Mouse (Mus musculus): Measurements from ENCODE around the gene Dpyd. TPM values are rescaled to one million over a fixed set of nuclear protein-coding genes. Genes with fewer than 3 reads are reported as not detected.

Gene Dpyd
- polyA plus RNA-seq, 1 experiment = not detected

GRCm38 (mm10) chr3:119382395-119382794 lies 820.5 kb downstream of the Dpyd start:
- TF ChIP-seq FLI1 (IDR thresholded peaks at IDR 0.05; ENCODE audit: low read length) (no peak), GATA1 (IDR thresholded peaks at IDR 0.05; ENCODE audit: borderline replicate concordance, low read length) (no peak)
- H3K36me3 ChIP-seq (replicated peaks; ENCODE audit: low read length) = no peaks in the 10 kb centered on the region
- H3K27me3 ChIP-seq (replicated peaks) = no peaks in the 10 kb centered on the region
- H3K4me1 ChIP-seq = no peaks in the 10 kb centered on the region
- no peak overlapping the region for H3K4me3 ChIP-seq (replicated peaks)
- peaks cover 18% of the 10 kb centered on the region for H3K9me3 ChIP-seq

DNA sequence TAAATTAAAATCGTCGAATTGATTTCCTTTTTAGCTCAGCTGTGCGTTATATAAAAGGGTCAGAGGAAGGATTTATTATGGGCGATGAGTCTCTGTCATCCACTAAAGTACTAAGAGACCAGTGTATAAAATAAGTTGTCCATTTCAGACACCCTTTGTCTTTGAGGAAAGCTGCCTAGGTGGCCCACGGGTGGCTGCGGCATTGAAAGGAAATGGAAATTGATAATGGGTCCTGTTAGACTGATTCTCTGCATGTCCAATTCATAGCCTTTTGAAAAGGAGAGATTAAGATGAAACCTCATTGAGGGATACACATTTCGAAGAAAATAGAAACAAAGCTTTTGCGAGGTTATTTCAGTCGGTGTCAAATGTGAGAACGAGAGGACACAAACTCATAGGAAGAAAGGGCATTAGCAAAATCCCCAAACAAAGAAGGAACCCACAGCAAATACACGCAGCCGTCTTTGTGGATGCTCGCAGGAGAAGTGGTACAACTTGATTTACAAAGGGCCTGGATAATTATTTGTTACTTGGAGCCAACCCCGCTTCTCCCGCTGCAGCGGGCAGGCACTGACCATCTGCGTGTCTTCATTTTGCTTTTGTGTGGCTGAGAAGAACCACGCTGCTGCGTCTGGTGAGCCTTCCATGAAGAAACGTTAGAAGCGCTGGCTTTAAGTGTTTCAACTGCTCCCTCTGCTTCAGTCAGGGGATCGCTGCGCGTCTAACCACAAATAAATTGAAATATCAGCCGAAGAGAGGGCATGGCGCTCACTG lies 825.6 kb downstream of the Dpyd start:
- TF ChIP-seq GATA1 (IDR thresholded peaks at IDR 0.05; ENCODE audit: borderline replicate concordance, low read length) (no peak), FLI1 (IDR thresholded peaks at IDR 0.05; ENCODE audit: low read length) (no peak)
- H3K9me3 ChIP-seq = peaks cover 29% of the 10 kb centered on the region
- no peaks in the 10 kb centered on the region for H3K4me1 ChIP-seq
- no peaks in the 10 kb centered on the region for H3K36me3 ChIP-seq (replicated peaks; ENCODE audit: low read length)
- H3K4me3 ChIP-seq (replicated peaks) = no peak overlapping the region
- H3K27me3 ChIP-seq (replicated peaks) = no peaks in the 10 kb centered on the region

- Histone ChIP-seq H3K4me3 (replicated peaks) (no peak overlapping the region), H3K9me3 (0 out of 2 replicates have a peak, but pooled peaks cover 5% of the 10 kb centered on the region), H3K27me3 (replicated peaks) (no peaks in the 10 kb centered on the region), H3K36me3 (replicated peaks; ENCODE audit: low read length) (no peaks in the 10 kb centered on the region), H3K4me1 (no peaks in the 10 kb centered on the region)
- TF ChIP-seq GATA1 (IDR thresholded peaks at IDR 0.05; ENCODE audit: borderline replicate concordance, low read length) (no peak), FLI1 (IDR thresholded peaks at IDR 0.05; ENCODE audit: low read length) (no peak)
These were observed 835.3 kb downstream of the Dpyd start for GRCm38 (mm10) chr3:119397205-119397604.

- H3K4me1 ChIP-seq = no peaks in the 10 kb centered on the region
- no peak overlapping the region for H3K4me3 ChIP-seq (replicated peaks)
- H3K36me3 ChIP-seq (replicated peaks; ENCODE audit: low read length) = no peaks in the 10 kb centered on the region
- H3K27me3 ChIP-seq (replicated peaks) = no peaks in the 10 kb centered on the region
- no peak for TF ChIP-seq FLI1 (IDR thresholded peaks at IDR 0.05; ENCODE audit: low read length)
- no peak for TF ChIP-seq GATA1 (IDR thresholded peaks at IDR 0.05; ENCODE audit: borderline replicate concordance, low read length)
- H3K9me3 ChIP-seq = no peaks in the 10 kb centered on the region
These were observed 841.2 kb downstream of the Dpyd start for GRCm38 (mm10) chr3:119402836-119403728.

- Histone ChIP-seq H3K4me3 (replicated peaks) (no peak overlapping the region), H3K36me3 (replicated peaks; ENCODE audit: low read length) (no peaks in the 10 kb centered on the region), H3K9me3 (peaks cover 39% of the 10 kb centered on the region), H3K27me3 (replicated peaks) (no peaks in the 10 kb centered on the region), H3K4me1 (no peaks in the 10 kb centered on the region)
- TF ChIP-seq FLI1 (IDR thresholded peaks at IDR 0.05; ENCODE audit: low read length) (no peak), GATA1 (IDR thresholded peaks at IDR 0.05; ENCODE audit: borderline replicate concordance, low read length) (no peak)
These were observed 857.3 kb downstream of the Dpyd start for GRCm38 (mm10) chr3:119419087-119419709.

- no peaks in the 10 kb centered on the region for H3K27me3 ChIP-seq (replicated peaks)
- peaks cover 39% of the 10 kb centered on the region for H3K9me3 ChIP-seq
- no peaks in the 10 kb centered on the region for H3K4me1 ChIP-seq
- no peaks in the 10 kb centered on the region for H3K36me3 ChIP-seq (replicated peaks; ENCODE audit: low read length)
- TF ChIP-seq GATA1 (IDR thresholded peaks at IDR 0.05; ENCODE audit: borderline replicate concordance, low read length) (no peak), FLI1 (IDR thresholded peaks at IDR 0.05; ENCODE audit: low read length) (no peak)
- no peak overlapping the region for H3K4me3 ChIP-seq (replicated peaks)
These were observed 857.8 kb downstream of the Dpyd start for GRCm38 (mm10) chr3:119419745-119420144.

GRCm38 (mm10) chr3:119431339-119431738 lies 869.4 kb downstream of the Dpyd start:
- TF ChIP-seq FLI1 (IDR thresholded peaks at IDR 0.05; ENCODE audit: low read length) (no peak), GATA1 (IDR thresholded peaks at IDR 0.05; ENCODE audit: borderline replicate concordance, low read length) (no peak)
- Histone ChIP-seq H3K27me3 (replicated peaks) (no peaks in the 10 kb centered on the region), H3K9me3 (peaks cover 12% of the 10 kb centered on the region), H3K36me3 (replicated peaks; ENCODE audit: low read length) (no peaks in the 10 kb centered on the region), H3K4me1 (no peaks in the 10 kb centered on the region), H3K4me3 (replicated peaks) (no peak overlapping the region)

GRCm38 (mm10) chr3:119431757-119432156 lies 869.8 kb downstream of the Dpyd start:
- peaks cover 12% of the 10 kb centered on the region for H3K9me3 ChIP-seq
- no peak overlapping the region for H3K4me3 ChIP-seq (replicated peaks)

DNA sequence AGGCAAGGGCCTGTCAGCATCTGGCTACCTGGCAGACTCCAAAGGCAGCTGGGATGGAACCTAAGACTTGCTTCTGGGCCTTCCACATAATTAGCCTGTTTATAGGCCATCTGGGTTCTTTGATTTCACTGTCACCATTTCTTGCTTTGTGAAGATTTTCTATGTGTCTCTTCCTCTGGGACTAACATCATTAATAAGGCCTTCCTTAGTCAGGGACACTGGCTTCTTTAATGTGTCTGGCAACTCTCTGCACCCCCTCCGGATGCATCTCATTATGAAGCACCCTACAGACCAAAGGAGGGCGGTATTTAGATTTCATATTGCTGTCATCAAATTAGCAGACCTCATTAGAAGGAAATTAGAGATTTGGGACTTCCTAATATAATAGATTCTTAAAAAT lies 885.6 kb downstream of the Dpyd start:
- H3K27me3 ChIP-seq (replicated peaks) = no peaks in the 10 kb centered on the region
- H3K4me3 ChIP-seq (replicated peaks) = no peak overlapping the region
- TF ChIP-seq FLI1 (IDR thresholded peaks at IDR 0.05; ENCODE audit: low read length) = no peak
- TF ChIP-seq GATA1 (IDR thresholded peaks at IDR 0.05; ENCODE audit: borderline replicate concordance, low read length) = no peak
- peaks cover 19% of the 10 kb centered on the region for H3K9me3 ChIP-seq
- no peaks in the 10 kb centered on the region for H3K4me1 ChIP-seq
- no peaks in the 10 kb centered on the region for H3K36me3 ChIP-seq (replicated peaks; ENCODE audit: low read length)

More at GRCm38 (mm10) chr3:119431757-119432156, 869.8 kb downstream of the Dpyd start:
- TF ChIP-seq GATA1 (IDR thresholded peaks at IDR 0.05; ENCODE audit: borderline replicate concordance, low read length) = no peak
- no peak for TF ChIP-seq FLI1 (IDR thresholded peaks at IDR 0.05; ENCODE audit: low read length)
- Histone ChIP-seq H3K36me3 (replicated peaks; ENCODE audit: low read length) (no peaks in the 10 kb centered on the region), H3K4me1 (no peaks in the 10 kb centered on the region), H3K27me3 (replicated peaks) (no peaks in the 10 kb centered on the region)

Measured in megakaryocyte, embryonic 14.5 days (primary cell).